Mouse (Mus musculus) lung, postnatal 4 days (tissue): ENCODE results near the gene Asic2.

Experiments used
- DNase-seq, 2 experiments: peaks; one replicate each; pipeline ENCODE4 v3.0.0; 2021

The Asic2 gene

GRCm38 (mm10) chr11:81153161-81153840 lies 815.0 kb downstream of the Asic2 start:
- peak; percentile 13 to 45 for DNase-seq

- DNase-seq, result peak; percentile 17 to 32
Measured at GRCm38 (mm10) chr11:81152460-81153160, 815.6 kb downstream of the Asic2 start.

- DNase-seq, result peak; percentile 24 to 53
Measured at GRCm38 (mm10) chr11:81152021-81152385, 816.3 kb downstream of the Asic2 start.

GRCm38 (mm10) chr11:81151286-81152020 lies 816.8 kb downstream of the Asic2 start:
- peak in 1 of 2 experiments; percentile 5 for DNase-seq

- DNase-seq, result no peak
Measured at GRCm38 (mm10) chr11:81150621-81151020, 817.6 kb downstream of the Asic2 start.

- DNase-seq, result no peak
Measured at GRCm38 (mm10) chr11:81148423-81148822, 819.8 kb downstream of the Asic2 start.

GRCm38 (mm10) chr11:81146574-81147157 lies 821.6 kb downstream of the Asic2 start:
- DNase-seq, result peak; percentile 7 to 62

GRCm38 (mm10) chr11:81135141-81135540 lies 833.1 kb downstream of the Asic2 start:
- DNase-seq, result no peak

GRCm38 (mm10) chr11:81133950-81134349 lies 834.3 kb downstream of the Asic2 start:
- no peak for DNase-seq

GRCm38 (mm10) chr11:81132669-81133068 lies 835.6 kb downstream of the Asic2 start:
- no peak for DNase-seq

GRCm38 (mm10) chr11:81124363-81124762 lies 843.9 kb downstream of the Asic2 start:
- DNase-seq, result no peak

GRCm38 (mm10) chr11:81120024-81120576 lies 848.2 kb downstream of the Asic2 start:
- no peak for DNase-seq

- DNase-seq, result no peak
Measured at GRCm38 (mm10) chr11:81118055-81118454, 850.2 kb downstream of the Asic2 start.

- DNase-seq, result peak; percentile 41 to 60
Measured at GRCm38 (mm10) chr11:81115666-81116065, 852.6 kb downstream of the Asic2 start.

- no peak for DNase-seq
Measured at GRCm38 (mm10) chr11:81111626-81112025, 856.6 kb downstream of the Asic2 start.

GRCm38 (mm10) chr11:81110049-81110448 lies 858.2 kb downstream of the Asic2 start:
- no peak for DNase-seq

GRCm38 (mm10) chr11:81106949-81107348 lies 861.3 kb downstream of the Asic2 start:
- DNase-seq, result no peak

- no peak for DNase-seq
Measured at GRCm38 (mm10) chr11:81100829-81101228, 867.4 kb downstream of the Asic2 start.

- DNase-seq, result no peak
Measured at GRCm38 (mm10) chr11:81096011-81096410, 872.2 kb downstream of the Asic2 start.

GRCm38 (mm10) chr11:81094581-81094980 lies 873.7 kb downstream of the Asic2 start:
- DNase-seq, result no peak

GRCm38 (mm10) chr11:81092161-81092560 lies 876.1 kb downstream of the Asic2 start:
- DNase-seq, result no peak

- DNase-seq, result no peak
Measured at GRCm38 (mm10) chr11:81083822-81084221, 884.4 kb downstream of the Asic2 start.
